Mouse (Mus musculus): ENCODE data around the gene Pgrmc1. TPM values are rescaled to one million over a fixed set of nuclear protein-coding genes. Genes with fewer than 3 reads are reported as not detected.

Pgrmc1 gene
- polyA plus RNA-seq, 1 experiment: 105 TPM

Other genes starting within 250 kb of the Pgrmc1 start
- gene Gm6268, start 196.9 kb upstream of the Pgrmc1 start, polyA plus RNA-seq (2012; ENCODE audit: insufficient read depth, insufficient read length, missing spikeins): not detected in 2 replicates
- not detected in 2 replicates for gene Gm14569, start 106.4 kb upstream of the Pgrmc1 start, polyA plus RNA-seq (2012; ENCODE audit: insufficient read depth, insufficient read length, missing spikeins)
- 0.63 and 0.79 TPM in 2 replicates for gene Akap17b, start 47.2 kb downstream of the Pgrmc1 start, polyA plus RNA-seq (2012; ENCODE audit: insufficient read depth, insufficient read length, missing spikeins)
- not detected in 2 replicates for gene Slc25a43, start 145.5 kb downstream of the Pgrmc1 start, polyA plus RNA-seq (2012; ENCODE audit: insufficient read depth, insufficient read length, missing spikeins)
- 955 and 1,042 TPM in 2 replicates for gene Slc25a5, start 197.4 kb downstream of the Pgrmc1 start, polyA plus RNA-seq (2012; ENCODE audit: insufficient read depth, insufficient read length, missing spikeins)

Measured in brown adipose tissue, adult 24 weeks (tissue).